Mouse (Mus musculus): ENCODE results near the gene Mcl1.

- TF ChIP-seq CTCF (IDR thresholded peaks at IDR 0.05; ENCODE audit: control insufficient read depth, insufficient read depth, insufficient replicate concordance, low read depth, low read length) (no peak), POLR2A (IDR thresholded peaks at IDR 0.05; ENCODE audit: control insufficient read depth, low read depth, low read length) (peak; percentile 100)
These were observed at the start of gene Mcl1 for GRCm38 (mm10) chr3:95658236-95658867.

All from testis, adult 2 months (tissue).